Mouse (Mus musculus) kidney, embryonic 14.5 days (tissue): ENCODE measurements around the gene Txnrd2. TPM values are rescaled to one million over a fixed set of nuclear protein-coding genes. Genes with fewer than 3 reads are reported as not detected.

ENCODE experiments used
- ATAC-seq: fragments of 200-750 bp; cut with Nextera tagmentation; 2 replicates; pipeline ENCODE4 v1.8.0; 2017; ENCODE audit warnings: moderate number of reproducible peaks, mild to moderate bottlenecking, moderate TSS enrichment, moderate library complexity; ENCODE audit not compliant: low FRiP score, low TSS enrichment
- H3K27ac ChIP-seq: fragments of 300-500 bp; sonication (generic); 2 replicates; pipeline ENCODE4 v1.5.1; 2014; ENCODE audit warnings: low read depth, mild to moderate bottlenecking, low read length, moderate library complexity, mixed read lengths
- H3K27me3 ChIP-seq: fragments of 300-500 bp; sonication (generic); 2 replicates; pipeline ENCODE4 v1.6.1; 2014; ENCODE audit warnings: mild to moderate bottlenecking, low read length; ENCODE audit not compliant: control insufficient read depth, insufficient read depth
- H3K36me3 ChIP-seq: fragments of 300-500 bp; sonication (generic); 2 replicates; pipeline ENCODE4 v1.6.1; 2014; ENCODE audit warnings: low read length, mixed read lengths; ENCODE audit not compliant: control insufficient read depth, insufficient read depth
- H3K4me1 ChIP-seq: fragments of 300-500 bp; sonication (generic); 2 replicates; pipeline ENCODE4 v1.6.1; 2014; ENCODE audit warnings: low read length, mixed read lengths; ENCODE audit not compliant: control insufficient read depth, insufficient read depth
- H3K4me2 ChIP-seq: fragments of 300-500 bp; sonication (generic); replicated peaks from 2 replicates; pipeline ENCODE4 v1.6.1; 2014; ENCODE audit warnings: low read depth, mild to moderate bottlenecking, low read length
- H3K4me3 ChIP-seq: fragments of 300-500 bp; sonication (generic); 2 replicates; pipeline ENCODE4 v1.5.1; 2014; ENCODE audit warnings: mild to moderate bottlenecking, low read length
- H3K9ac ChIP-seq: fragments of 300-500 bp; sonication (generic); 2 replicates; pipeline ENCODE4 v1.6.1; 2014; ENCODE audit warnings: low read depth, mild to moderate bottlenecking, low read length, moderate library complexity
- H3K9me3 ChIP-seq: fragments of 300-500 bp; sonication (generic); 2 replicates; pipeline ENCODE4 v1.6.1; 2016; ENCODE audit warnings: low read length; ENCODE audit not compliant: control insufficient read depth
- WGBS: fragments of 180-500 bp; shearing (Covaris S2); extraction: QIAGEN DNeasy Blood & Tissue Kit; methylation state at CpG from one replicate; pipeline ENCODE4 v1.1.7; 2014; 5-methylcytosine and 5-hydroxymethylcytosine counted together
- polyA plus RNA-seq: library from polyadenylated mRNA; unstranded; fragments of >200 nt; fragmentation: Nextera tagmentation; extraction: Ambion mirVana; gene quantifications from 2 replicates; pipeline ENCODE4 v1.2.1, GENCODE M21; 2014

Txnrd2 gene
- polyA plus RNA-seq, 1 experiment from 2014 or later, result 23.6 TPM

DNA sequence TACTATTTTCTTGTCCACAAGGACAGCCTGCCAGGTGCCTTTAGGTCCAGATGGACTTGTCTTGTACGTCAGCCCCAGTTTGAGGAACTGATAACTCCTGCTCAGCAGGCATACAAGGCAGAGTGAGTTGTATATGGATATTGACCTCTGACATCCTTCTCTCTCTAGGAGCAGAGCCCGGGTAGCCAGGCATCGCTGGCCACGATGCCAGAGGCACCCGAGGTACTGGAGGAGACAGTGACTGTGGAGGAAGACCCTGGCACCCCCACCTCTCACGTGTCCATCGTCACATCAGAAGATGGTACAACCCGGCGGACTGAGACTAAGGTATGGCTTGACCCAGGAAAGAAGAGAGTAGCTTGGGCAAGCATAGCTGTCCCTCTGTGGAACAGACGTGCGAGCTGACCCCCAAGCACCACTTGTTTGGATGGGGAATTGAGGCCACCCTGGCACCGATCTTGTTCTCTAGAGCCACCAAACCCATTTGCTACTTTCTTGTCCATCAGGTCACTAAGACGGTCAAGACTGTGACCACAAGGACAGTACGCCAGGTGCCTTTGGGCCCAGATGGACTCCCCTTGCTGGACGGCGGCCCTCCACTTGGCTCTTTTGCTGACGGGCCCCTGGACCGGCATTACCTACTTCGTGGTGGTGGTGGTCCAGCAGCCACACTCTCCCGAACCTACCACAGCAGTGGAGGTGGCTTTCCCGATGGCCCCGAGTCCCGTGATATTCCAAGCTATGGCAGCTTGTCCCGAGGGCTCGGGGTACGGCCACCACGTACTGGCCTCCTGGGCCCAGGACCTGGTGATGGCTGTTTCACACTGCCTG is 29.2 kb upstream of the Txnrd2 start:
- H3K4me1 ChIP-seq, result peaks cover 35% of the 10 kb centered on the region
- H3K27ac ChIP-seq, result no peak overlapping the region
- H3K36me3 ChIP-seq, result peaks cover 45% of the 10 kb centered on the region
- H3K4me3 ChIP-seq, result no peak overlapping the region
- H3K9ac ChIP-seq, result no peak overlapping the region
- no peaks in the 10 kb centered on the region for H3K27me3 ChIP-seq
- no peak for ATAC-seq
- 96% methylated on average over 27 of the region's 27 CpGs for WGBS
- no peak overlapping the region for H3K4me2 ChIP-seq
- no peaks in the 10 kb centered on the region for H3K9me3 ChIP-seq

DNA sequence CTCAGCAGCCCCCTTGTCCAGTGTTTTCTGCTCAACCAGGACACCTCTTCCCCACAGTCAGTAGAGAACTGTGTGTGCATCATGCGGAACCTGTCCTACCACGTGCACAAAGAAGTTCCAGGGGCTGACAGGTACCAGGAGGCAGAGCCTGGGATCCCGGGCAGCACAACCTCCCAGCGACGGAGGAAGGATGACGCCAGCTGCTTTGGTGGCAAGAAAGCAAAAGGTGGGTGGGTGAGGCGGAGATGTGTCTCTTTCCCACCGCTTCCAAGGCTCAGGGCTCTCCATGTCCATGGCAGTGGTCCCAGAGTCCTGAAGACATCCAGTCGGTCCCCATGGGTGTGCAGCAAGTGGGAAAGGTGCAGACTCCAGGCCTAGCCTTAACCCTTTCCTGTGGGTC is 26.2 kb upstream of the Txnrd2 start:
- no peak for ATAC-seq
- Histone ChIP-seq H3K4me3 (no peak overlapping the region), H3K9ac (no peak overlapping the region), H3K36me3 (peaks cover 71% of the 10 kb centered on the region), H3K27me3 (no peaks in the 10 kb centered on the region), H3K27ac (no peak overlapping the region), H3K4me1 (peaks cover 19% of the 10 kb centered on the region), H3K9me3 (no peaks in the 10 kb centered on the region), H3K4me2 (no peak overlapping the region)
- WGBS, result 76% methylated on average over 9 of the region's 9 CpGs

DNA sequence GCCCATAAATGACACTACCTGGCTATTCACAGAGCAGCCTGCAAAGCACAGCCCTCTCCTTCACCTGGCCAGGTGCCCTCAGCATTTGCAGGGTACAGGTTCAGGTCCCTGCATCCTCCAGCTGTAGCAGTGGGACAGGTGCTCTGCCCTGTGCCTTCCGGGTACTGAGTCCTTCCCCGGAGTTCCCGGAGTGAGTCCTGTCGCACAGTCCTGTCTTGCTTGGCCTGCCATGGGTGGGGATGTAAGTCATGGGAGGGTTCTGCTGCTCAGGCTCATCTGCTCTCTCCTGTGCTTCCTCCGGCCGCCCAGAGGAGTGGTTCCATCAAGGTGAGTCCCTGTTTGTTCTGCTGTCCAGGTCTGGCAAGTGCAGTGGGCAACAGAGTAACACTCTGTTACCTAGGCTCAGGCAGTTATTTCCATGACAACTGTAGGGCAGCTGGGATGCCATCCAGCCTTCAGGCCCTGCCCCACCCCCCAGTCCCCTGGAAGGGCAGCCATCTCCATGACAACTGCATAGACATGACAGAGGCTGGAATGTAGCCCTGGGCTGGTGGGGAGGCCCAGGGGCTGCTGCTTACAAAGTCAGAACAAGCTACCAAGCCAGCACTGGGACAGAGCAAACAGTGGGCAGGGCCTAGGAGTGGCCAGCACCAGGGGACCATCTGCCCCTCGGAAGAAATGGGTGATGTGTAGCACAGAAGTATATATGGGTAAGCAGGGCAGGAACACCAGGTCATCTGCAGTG is 25.5 kb upstream of the Txnrd2 start:
- H3K4me1 ChIP-seq, result peaks cover 15% of the 10 kb centered on the region
- no peaks in the 10 kb centered on the region for H3K9me3 ChIP-seq
- peak; percentile 56 for ATAC-seq
- peaks cover 77% of the 10 kb centered on the region for H3K36me3 ChIP-seq
- no peak overlapping the region for H3K27ac ChIP-seq
- no peak overlapping the region for H3K4me3 ChIP-seq
- 60% methylated on average over 7 of the region's 7 CpGs for WGBS
- no peaks in the 10 kb centered on the region for H3K27me3 ChIP-seq
- no peak overlapping the region for H3K9ac ChIP-seq
- H3K4me2 ChIP-seq, result no peak overlapping the region

DNA sequence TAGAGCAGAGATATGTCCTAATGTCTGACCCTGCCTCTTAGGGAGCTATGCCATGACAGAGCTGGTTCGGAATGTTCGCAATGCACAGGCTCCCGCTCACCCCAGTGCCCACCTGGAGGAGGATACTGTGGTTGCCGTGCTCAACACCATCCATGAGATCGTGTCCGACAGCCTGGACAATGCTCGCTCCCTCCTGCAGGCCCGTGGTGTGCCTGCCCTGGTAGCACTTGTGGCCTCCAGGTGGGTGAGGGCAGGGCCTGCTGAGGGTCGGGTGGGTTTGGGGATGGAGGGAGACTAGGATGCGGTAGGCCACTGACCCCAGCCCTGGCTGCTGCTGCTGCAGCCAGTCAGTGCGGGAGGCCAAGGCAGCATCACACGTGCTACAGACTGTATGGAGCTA is 22.9 kb upstream of the Txnrd2 start:
- H3K36me3 ChIP-seq, result peaks cover 66% of the 10 kb centered on the region
- H3K4me1 ChIP-seq, result peaks cover 7% of the 10 kb centered on the region; the same call in 1 of the 2 replicates
- H3K4me2 ChIP-seq, result no peak overlapping the region
- no peaks in the 10 kb centered on the region for H3K27me3 ChIP-seq
- H3K27ac ChIP-seq, result no peak overlapping the region
- H3K9me3 ChIP-seq, result no peaks in the 10 kb centered on the region
- no peak for ATAC-seq
- H3K9ac ChIP-seq, result no peak overlapping the region
- no peak overlapping the region for H3K4me3 ChIP-seq
- WGBS, result 91% methylated on average over 12 of the region's 12 CpGs

DNA sequence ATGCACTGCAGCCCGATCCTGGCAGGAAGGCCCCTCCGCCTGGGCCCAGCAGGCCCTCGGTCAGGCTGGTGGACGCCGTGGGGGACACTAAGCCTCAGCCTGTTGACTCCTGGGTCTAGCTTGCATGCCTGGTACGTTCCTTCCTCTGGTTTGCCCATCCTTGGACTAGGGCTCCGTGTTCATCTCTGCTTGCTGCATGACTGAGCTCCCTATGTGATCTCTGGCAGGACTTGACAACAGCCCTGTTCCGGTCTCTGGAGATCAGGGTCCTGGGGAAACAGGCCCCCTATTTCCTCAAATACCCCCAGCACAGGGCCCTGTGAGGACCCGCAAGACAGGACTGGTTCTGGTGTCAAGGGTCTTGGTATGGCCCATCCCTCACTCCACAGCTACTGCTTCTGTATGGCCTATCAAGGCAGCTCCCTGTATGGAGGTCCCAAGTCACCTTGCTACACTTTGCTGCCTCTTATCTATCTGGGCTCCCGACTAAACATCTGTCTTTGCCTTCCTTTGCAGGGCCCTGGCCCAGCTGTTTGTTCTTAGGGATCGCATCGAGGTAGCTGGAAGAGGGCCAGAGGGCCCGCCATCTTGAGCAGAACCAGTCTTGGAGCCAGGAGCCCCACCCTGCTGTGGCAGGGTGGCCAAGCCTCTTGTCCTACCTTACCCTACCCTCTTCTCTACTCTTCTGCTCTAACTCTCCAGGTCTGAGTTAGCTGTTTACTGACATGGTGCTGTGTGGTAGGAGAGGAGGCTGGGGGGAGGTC is 20.9 kb upstream of the Txnrd2 start:
- H3K4me3 ChIP-seq, result no peak overlapping the region
- H3K27ac ChIP-seq, result no peak overlapping the region
- no peak overlapping the region for H3K9ac ChIP-seq
- peaks cover 6% of the 10 kb centered on the region; the same call in 1 of the 2 replicates for H3K4me1 ChIP-seq
- no peak overlapping the region for H3K4me2 ChIP-seq
- ATAC-seq, result no peak
- H3K27me3 ChIP-seq, result no peaks in the 10 kb centered on the region
- H3K36me3 ChIP-seq, result peaks cover 55% of the 10 kb centered on the region
- H3K9me3 ChIP-seq, result no peaks in the 10 kb centered on the region
- WGBS, result 91% methylated on average over 13 of the region's 13 CpGs

DNA sequence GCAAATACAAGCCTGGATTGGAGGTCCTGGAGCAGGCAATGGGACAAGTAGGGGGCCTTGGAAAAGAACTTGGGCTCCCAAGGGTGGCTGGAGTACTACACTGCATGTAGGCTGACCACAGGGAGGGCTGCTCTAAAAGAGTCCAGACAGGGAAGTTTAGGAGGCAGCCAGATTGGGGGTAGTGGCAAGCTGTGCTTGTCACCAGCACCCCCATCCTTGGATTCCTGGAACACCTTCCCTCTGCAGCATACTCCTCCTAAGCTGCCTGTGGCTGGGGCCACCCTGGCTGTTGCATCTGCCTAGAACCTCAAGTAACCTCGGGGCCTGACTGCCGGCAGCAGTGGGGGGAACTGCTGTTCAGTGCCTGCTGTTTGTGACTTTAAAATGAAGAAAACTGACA is 20.3 kb upstream of the Txnrd2 start:
- H3K4me1 ChIP-seq, result peaks cover 7% of the 10 kb centered on the region
- no peaks in the 10 kb centered on the region for H3K9me3 ChIP-seq
- WGBS, result 67% methylated on average over 2 of the region's 2 CpGs
- H3K4me3 ChIP-seq, result no peak overlapping the region
- ATAC-seq, result no peak
- no peak overlapping the region for H3K9ac ChIP-seq
- H3K4me2 ChIP-seq, result no peak overlapping the region
- H3K27me3 ChIP-seq, result no peaks in the 10 kb centered on the region
- H3K36me3 ChIP-seq, result peaks cover 58% of the 10 kb centered on the region
- H3K27ac ChIP-seq, result no peak overlapping the region

DNA sequence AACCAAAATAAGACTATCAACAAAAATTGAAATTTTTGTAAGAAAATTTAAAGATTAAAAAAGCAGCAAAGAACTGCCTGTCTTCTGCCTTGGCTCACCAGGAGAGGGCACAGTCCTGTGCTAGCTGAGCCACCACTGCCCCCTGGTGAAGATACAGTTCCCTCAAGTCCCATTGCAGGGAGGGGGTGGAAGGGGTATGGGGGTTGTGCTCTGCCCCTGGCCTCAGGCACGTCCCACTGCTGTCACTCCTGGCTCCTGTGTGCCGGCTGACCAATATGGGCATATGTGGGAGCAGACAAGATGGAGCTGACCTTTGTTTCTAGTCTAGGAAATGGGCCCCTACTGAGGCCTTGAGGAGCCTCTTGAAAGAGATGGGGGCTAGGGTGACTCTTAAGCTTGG is 19.9 kb upstream of the Txnrd2 start:
- Histone ChIP-seq H3K27me3 (no peaks in the 10 kb centered on the region), H3K4me2 (no peak overlapping the region), H3K9me3 (no peaks in the 10 kb centered on the region), H3K27ac (no peak overlapping the region), H3K36me3 (peaks cover 54% of the 10 kb centered on the region), H3K4me1 (peaks cover 9% of the 10 kb centered on the region; the same call in 1 of the 2 replicates), H3K9ac (no peak overlapping the region), H3K4me3 (no peak overlapping the region)
- peak; percentile 37; the same call in 1 of the 2 replicates for ATAC-seq
- WGBS, result 6% methylated on average over 2 of the region's 2 CpGs

DNA sequence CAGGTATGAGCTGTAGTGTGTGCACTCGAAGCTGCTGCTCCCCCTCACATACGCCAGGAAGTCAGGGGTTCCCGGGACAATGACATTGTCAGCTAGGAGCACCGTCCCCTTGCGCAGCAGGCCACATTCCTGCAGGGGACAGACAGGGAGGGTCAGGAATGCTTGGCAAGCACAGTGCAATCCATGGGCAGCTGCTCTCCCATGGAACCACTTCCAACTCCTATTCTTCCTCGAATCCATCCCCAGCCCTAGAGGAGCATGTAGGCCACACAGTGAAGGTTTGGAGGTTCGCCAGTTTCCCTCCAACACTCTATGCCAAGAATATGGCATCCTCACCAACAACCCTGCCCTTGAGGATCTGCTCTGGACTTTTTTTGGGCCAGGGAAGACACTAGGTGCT is 18.3 kb upstream of the Txnrd2 start:
- no peak overlapping the region for H3K9ac ChIP-seq
- no peak overlapping the region for H3K4me3 ChIP-seq
- 77% methylated on average over 7 of the region's 7 CpGs for WGBS
- no peak for ATAC-seq
- H3K4me2 ChIP-seq, result no peak overlapping the region
- no peaks in the 10 kb centered on the region for H3K27me3 ChIP-seq
- peaks cover 17% of the 10 kb centered on the region; the same call in 1 of the 2 replicates for H3K4me1 ChIP-seq
- H3K27ac ChIP-seq, result no peak overlapping the region
- peaks cover 41% of the 10 kb centered on the region for H3K36me3 ChIP-seq
- no peaks in the 10 kb centered on the region for H3K9me3 ChIP-seq
